Mouse (Mus musculus) forebrain, embryonic 16.5 days (tissue): ENCODE measurements around the gene Gphb5. TPM values are rescaled to one million over a fixed set of nuclear protein-coding genes. Genes with fewer than 3 reads are reported as not detected.

Experiments
- polyA plus RNA-seq: library from polyadenylated mRNA; unstranded; fragments of >200 nt; fragmentation: Nextera tagmentation; extraction: Ambion mirVana; gene quantifications from 2 replicates; pipeline ENCODE4 v1.2.1, GENCODE M21; 2015

Gene Gphb5
- polyA plus RNA-seq, 1 experiment from 2014 or later: not detected

Other genes starting within 250 kb of the Gphb5 start
- 2.9 and 4.2 TPM in 2 replicates for gene Kcnh5, start 239.4 kb downstream of the Gphb5 start, polyA plus RNA-seq
- 14.6 and 19.6 TPM in 2 replicates for gene Rhoj, start 108.5 kb downstream of the Gphb5 start, polyA plus RNA-seq
- gene Ppp2r5e, start 179.5 kb upstream of the Gphb5 start, polyA plus RNA-seq: 22.1 and 23.8 TPM in 2 replicates